Mouse (Mus musculus) G1E (cell line): ENCODE results near the gene Hsd3b7.

Experiments
- CTCF ChIP-seq: IDR thresholded peaks from 2 replicates; pipeline ENCODE4 v1.5.1; 2012; ENCODE audit warnings: low read depth, low read length, inconsistent platforms, mixed read lengths
- TAL1 ChIP-seq: conservative IDR thresholded peaks from 2 replicates; pipeline ENCODE4 v1.6.1; 2012; ENCODE audit warnings: low read depth, low read length, inconsistent platforms, mixed read lengths

GRCm38 (mm10) chr7:127824176-127824871 is 23.9 kb downstream of the Hsd3b7 start, which contains the start of the genes Stx4a and Stx1b:
- no peak for TF ChIP-seq CTCF
- TF ChIP-seq TAL1: no peak
